Mouse (Mus musculus) gastrocnemius, postnatal 14 days (tissue): ENCODE measurements around the gene Cdh4. TPM values are rescaled to one million over a fixed set of nuclear protein-coding genes. Genes with fewer than 3 reads are reported as not detected.

Experiments used
- DNase-seq: peaks from one replicate; pipeline ENCODE4 v3.0.0; 2021; ENCODE audit warnings: mixed read lengths
- intact Hi-C: fragments of 180-260 bp; cut with DNase I; formaldehyde crosslinking; loops from one replicate; pipeline ENCODE4 v1.15.1; 2025; ENCODE audit warnings: low total_unique reads
- total RNA-seq, 2 experiments: library from RNA; stranded (reverse); gene quantifications; 2 replicates each; pipeline ENCODE4 v1.2.3; 2021

Gene Cdh4
- total RNA-seq, 2 experiments from 2014 or later = 3.7 to 4.6 TPM

- no peak for DNase-seq
- intact Hi-C loops = no loop called here
Observed at GRCm38 (mm10) chr2:179535204-179535603, 93.0 kb downstream of the Cdh4 start.

GRCm38 (mm10) chr2:179536762-179537161, 94.5 kb downstream of the Cdh4 start:
- intact Hi-C loops = no loop called here
- no peak for DNase-seq

GRCm38 (mm10) chr2:179537390-179537789, 95.2 kb downstream of the Cdh4 start:
- peak; percentile 20 for DNase-seq

GRCm38 (mm10) chr2:179537800-179538450, 95.7 kb downstream of the Cdh4 start:
- DNase-seq = no peak
- intact Hi-C loops = no loop called here

More at GRCm38 (mm10) chr2:179537390-179537789, 95.2 kb downstream of the Cdh4 start:
- intact Hi-C loops = no loop called here

- intact Hi-C loops = no loop called here
- DNase-seq = no peak
Observed at GRCm38 (mm10) chr2:179538535-179538934, 96.3 kb downstream of the Cdh4 start.

GRCm38 (mm10) chr2:179539532-179540245, 97.5 kb downstream of the Cdh4 start:
- intact Hi-C loops = no loop called here
- no peak for DNase-seq

GRCm38 (mm10) chr2:179541096-179541495, 98.9 kb downstream of the Cdh4 start:
- DNase-seq = no peak
- intact Hi-C loops = no loop called here

- intact Hi-C loops = no loop called here
- DNase-seq = no peak
Observed at GRCm38 (mm10) chr2:179547627-179548026, 105.4 kb downstream of the Cdh4 start.

GRCm38 (mm10) chr2:179555928-179556327, 113.7 kb downstream of the Cdh4 start:
- intact Hi-C loops = no loop called here
- DNase-seq = no peak

- no peak for DNase-seq
- intact Hi-C loops = no loop called here
Observed at GRCm38 (mm10) chr2:179562350-179562749, 120.1 kb downstream of the Cdh4 start.

- DNase-seq = no peak
- intact Hi-C loops = no loop called here
Observed at GRCm38 (mm10) chr2:179565611-179566010, 123.4 kb downstream of the Cdh4 start.

- DNase-seq = no peak
- intact Hi-C loops = no loop called here
Observed at GRCm38 (mm10) chr2:179567886-179568285, 125.7 kb downstream of the Cdh4 start.

GRCm38 (mm10) chr2:179569171-179569570, 126.9 kb downstream of the Cdh4 start:
- intact Hi-C loops = no loop called here

GRCm38 (mm10) chr2:179571175-179571769, 129.0 kb downstream of the Cdh4 start:
- intact Hi-C loops = no loop called here
- DNase-seq = no peak

More at GRCm38 (mm10) chr2:179569171-179569570, 126.9 kb downstream of the Cdh4 start:
- DNase-seq = no peak

GRCm38 (mm10) chr2:179573331-179573730, 131.1 kb downstream of the Cdh4 start:
- DNase-seq = no peak
- intact Hi-C loops = no loop called here

- intact Hi-C loops = no loop called here
- no peak for DNase-seq
Observed at GRCm38 (mm10) chr2:179573786-179574185, 131.6 kb downstream of the Cdh4 start.

GRCm38 (mm10) chr2:179575585-179575984, 133.4 kb downstream of the Cdh4 start:
- no peak for DNase-seq
- intact Hi-C loops = no loop called here

- DNase-seq = no peak
- intact Hi-C loops = no loop called here
Observed at GRCm38 (mm10) chr2:179576221-179576620, 134.0 kb downstream of the Cdh4 start.

GRCm38 (mm10) chr2:179578329-179578728, 136.1 kb downstream of the Cdh4 start:
- intact Hi-C loops = no loop called here

GRCm38 (mm10) chr2:179578842-179579241, 136.6 kb downstream of the Cdh4 start:
- no peak for DNase-seq
- intact Hi-C loops = no loop called here

More at GRCm38 (mm10) chr2:179578329-179578728, 136.1 kb downstream of the Cdh4 start:
- no peak for DNase-seq

- DNase-seq = no peak
- intact Hi-C loops = no loop called here
Observed at GRCm38 (mm10) chr2:179580415-179580814, 138.2 kb downstream of the Cdh4 start.
